Mouse (Mus musculus): ENCODE measurements around the gene Cdh5.

GRCm38 (mm10) chr8:104137636-104138035 lies 36.2 kb downstream of the Cdh5 start:
- no peak for TF ChIP-seq CTCF (IDR thresholded peaks at IDR 0.05; ENCODE audit: low read depth, low read length)
- no peak for TF ChIP-seq POLR2A (IDR thresholded peaks at IDR 0.05; ENCODE audit: insufficient read depth, low read length)
